Mouse (Mus musculus): ENCODE measurements at regions not wholly inside any gene's neighbourhood (a gene's known extent, or its start where the extent isn't known, plus 50 kb on each side); places are given as distances from the start of the nearest gene placed in this dataset.

- H3K27ac ChIP-seq (ENCODE audit: control insufficient read depth, low read depth, low read length), result no peak overlapping the region
- no peak for DNase-seq (ENCODE audit: low read depth, low spot score)
- H3K9me3 ChIP-seq (replicated peaks; ENCODE audit: insufficient read depth, low read length), result no peaks in the 10 kb centered on the region
- no peaks in the 10 kb centered on the region for H3K4me1 ChIP-seq (ENCODE audit: control insufficient read depth in 1 of 2, insufficient read depth in 2 of 2, low read length in 2 of 2)
- TF ChIP-seq EP300 (IDR thresholded peaks at IDR 0.05; ENCODE audit: low read depth in 1 of 2, low read length in 2 of 2) (no peak), GATA1 (IDR thresholded peaks at IDR 0.05; ENCODE audit: low read depth, low read length) (no peak), CHD2 (IDR thresholded peaks at IDR 0.05; ENCODE audit: low read length) (no peak), USF1 (IDR thresholded peaks at IDR 0.05; ENCODE audit: low read depth, low read length) (no peak), MXI1 (IDR thresholded peaks at IDR 0.05; ENCODE audit: low read depth, low read length) (no peak), NRF1 (IDR thresholded peaks at IDR 0.05; ENCODE audit: insufficient read depth, low read depth, low read length, poor library complexity, severe bottlenecking) (no peak), MYB (IDR thresholded peaks at IDR 0.05; ENCODE audit: low read depth, low read length) (no peak), SIN3A (IDR thresholded peaks at IDR 0.05; ENCODE audit: low read length) (no peak), RAD21 (IDR thresholded peaks at IDR 0.05; ENCODE audit: low read depth, low read length) (no peak), E2F4 (IDR thresholded peaks at IDR 0.05; ENCODE audit: borderline replicate concordance, low read depth, low read length) (no peak), KAT2A (conservative IDR thresholded peaks at IDR 0.05; ENCODE audit: low read depth, low read length) (no peak), POLR2AphosphoS5 (IDR thresholded peaks at IDR 0.05; ENCODE audit: borderline replicate concordance, low read depth, low read length) (no peak), TBP (IDR thresholded peaks at IDR 0.05; ENCODE audit: low read depth, low read length) (no peak), CHD1 (IDR thresholded peaks at IDR 0.05; ENCODE audit: low read depth, low read length) (no peak), SMC3 (IDR thresholded peaks at IDR 0.05; ENCODE audit: low read depth, low read length) (no peak), BHLHE40 (IDR thresholded peaks at IDR 0.05; ENCODE audit: borderline replicate concordance, low read depth, low read length) (no peak)
- no peak overlapping the region for H3K9ac ChIP-seq (ENCODE audit: control insufficient read depth, low read depth, low read length, poor library complexity, severe bottlenecking)
- no peaks in the 10 kb centered on the region for H3K36me3 ChIP-seq (ENCODE audit: control insufficient read depth in 1 of 2, insufficient read depth in 2 of 2, low read length in 2 of 2)
- H3K4me3 ChIP-seq (ENCODE audit: control insufficient read depth in 1 of 2, insufficient read depth in 1 of 2, low read depth in 2 of 2, low read length in 2 of 2), result no peak overlapping the region
- H3K27me3 ChIP-seq (ENCODE audit: control insufficient read depth in 1 of 2, insufficient read depth in 2 of 2, low read length in 2 of 2), result no peaks in the 10 kb centered on the region
- H3K79me2 ChIP-seq (ENCODE audit: control insufficient read depth, insufficient read depth, low read length, poor library complexity), result no peaks in the 10 kb centered on the region
These were observed 168.3 kb downstream of the Tbx18 start for GRCm38 (mm10) chr9:87562796-87563195.

GRCm38 (mm10) chr9:87557841-87558240 is 173.2 kb downstream of the Tbx18 start:
- DNase-seq (ENCODE audit: low read depth, low spot score), result no peak
- Histone ChIP-seq H3K27ac (ENCODE audit: control insufficient read depth, low read depth, low read length) (no peak overlapping the region), H3K27me3 (ENCODE audit: control insufficient read depth in 1 of 2, insufficient read depth in 2 of 2, low read length in 2 of 2) (no peaks in the 10 kb centered on the region), H3K4me1 (ENCODE audit: control insufficient read depth in 1 of 2, insufficient read depth in 2 of 2, low read length in 2 of 2) (no peaks in the 10 kb centered on the region), H3K4me3 (ENCODE audit: control insufficient read depth in 1 of 2, insufficient read depth in 1 of 2, low read depth in 2 of 2, low read length in 2 of 2) (no peak overlapping the region), H3K9ac (ENCODE audit: control insufficient read depth, low read depth, low read length, poor library complexity, severe bottlenecking) (no peak overlapping the region), H3K36me3 (ENCODE audit: control insufficient read depth in 1 of 2, insufficient read depth in 2 of 2, low read length in 2 of 2) (no peaks in the 10 kb centered on the region), H3K79me2 (ENCODE audit: control insufficient read depth, insufficient read depth, low read length, poor library complexity) (no peaks in the 10 kb centered on the region), H3K9me3 (replicated peaks; ENCODE audit: insufficient read depth, low read length) (no peaks in the 10 kb centered on the region)
- TF ChIP-seq GABPA (IDR thresholded peaks at IDR 0.05; ENCODE audit: low read depth, low read length), result no peak
- TF ChIP-seq ZNF384 (IDR thresholded peaks at IDR 0.05; ENCODE audit: low read depth, low read length), result no peak
- no peak for TF ChIP-seq POLR2AphosphoS5 (IDR thresholded peaks at IDR 0.05; ENCODE audit: borderline replicate concordance, low read depth, low read length)
- no peak for TF ChIP-seq RAD21 (IDR thresholded peaks at IDR 0.05; ENCODE audit: low read depth, low read length)
- no peak for TF ChIP-seq USF1 (IDR thresholded peaks at IDR 0.05; ENCODE audit: low read depth, low read length)
- TF ChIP-seq SIN3A (IDR thresholded peaks at IDR 0.05; ENCODE audit: low read length), result no peak
- TF ChIP-seq ELF1 (IDR thresholded peaks at IDR 0.05; ENCODE audit: low read depth, low read length), result no peak
- TF ChIP-seq JUND (IDR thresholded peaks at IDR 0.05; ENCODE audit: low read depth, low read length), result no peak
- TF ChIP-seq ZC3H11A (IDR thresholded peaks at IDR 0.05; ENCODE audit: low read depth, low read length), result no peak
- no peak for TF ChIP-seq GATA1 (IDR thresholded peaks at IDR 0.05; ENCODE audit: low read depth, low read length)
- no peak for TF ChIP-seq KAT2A (conservative IDR thresholded peaks at IDR 0.05; ENCODE audit: low read depth, low read length)
- no peak for TF ChIP-seq MAFK (IDR thresholded peaks at IDR 0.05; ENCODE audit: borderline replicate concordance, low read depth, low read length)
- no peak for TF ChIP-seq POLR2AphosphoS2 (IDR thresholded peaks at IDR 0.05; ENCODE audit: low read length)
- TF ChIP-seq BHLHE40 (IDR thresholded peaks at IDR 0.05; ENCODE audit: borderline replicate concordance, low read depth, low read length), result no peak
- TF ChIP-seq NRF1 (IDR thresholded peaks at IDR 0.05; ENCODE audit: insufficient read depth, low read depth, low read length, poor library complexity, severe bottlenecking), result no peak
- TF ChIP-seq HCFC1 (IDR thresholded peaks at IDR 0.05; ENCODE audit: low read depth, low read length), result no peak
- no peak for TF ChIP-seq MAX (IDR thresholded peaks at IDR 0.05; ENCODE audit: low read length)
- TF ChIP-seq MEF2A (IDR thresholded peaks at IDR 0.05; ENCODE audit: extremely low read depth, insufficient replicate concordance, low read depth, low read length, poor library complexity, severe bottlenecking), result no peak
